In genomic region chr13:91636814-91637213, GRCm38 (mm10) we compare ENCODE assay signal across 7 mouse cellular contexts.
DNase-seq lines count a peak whose midpoint lies in the region; ATAC-seq lines count a peak whose summit lies in the region.

No protein-coding gene starts in this region.

- no peaks in the 10 kb centered on the region for H3K36me3 ChIP-seq in intestine, embryonic 15.5 days

- no peak overlapping the region for H3K4me2 ChIP-seq in intestine, embryonic 15.5 days (replicated peaks)

- no peak overlapping the region for H3K4me3 ChIP-seq in intestine, embryonic 15.5 days (replicated peaks)

- DNase-seq in cerebellum, postnatal 25 days, result peak; percentile 80 to 90
- peak; percentile 80 to 88 for DNase-seq in frontal cortex, postnatal 36 days (ENCODE audit: low spot score in 2 of 2)
- peak; percentile 78 to 84 for DNase-seq in left cerebral cortex, postnatal 10 days (ENCODE audit: extremely low spot score in 1 of 2, low spot score in 2 of 2)
- DNase-seq in mesoderm, embryonic 11.5 days (ENCODE audit: low read depth, low spot score), result peak; percentile 84
- DNase-seq in right cerebral cortex, postnatal 4 days, result peak; percentile 88

- intact Hi-C loops in left cerebral cortex, postnatal 10 days (cut with DNase I), result loop anchor here (2.0 to 10.0 kb wide), 2 partner anchors 174 to 262 kb away; no protein-coding TSS in a partner anchor

- 20% methylated on average over 5 of the region's 5 CpGs for WGBS in intestine, embryonic 15.5 days

- H3K27me3 ChIP-seq in intestine, embryonic 15.5 days (replicated peaks), result no peaks in the 10 kb centered on the region

- H3K9me3 ChIP-seq in intestine, embryonic 15.5 days, result no peaks in the 10 kb centered on the region

- no peak overlapping the region for H3K27ac ChIP-seq in intestine, embryonic 15.5 days

- no peaks in the 10 kb centered on the region for H3K4me1 ChIP-seq in intestine, embryonic 15.5 days (replicated peaks)

- no peak overlapping the region for H3K9ac ChIP-seq in intestine, embryonic 15.5 days

- ATAC-seq in activated CD4-positive, CD25-positive, alpha-beta regulatory T cell, adult 4 months, result peak; percentile 79
- ATAC-seq in intestine, embryonic 15.5 days, result peak; percentile 78; the same call in 1 of the 2 replicates
